Mouse (Mus musculus) kidney, adult 9 months (tissue): Measurements from ENCODE around the gene Olfr211.
A peak's percentile ranks its signal among the peaks of the same experiment; 100 is the strongest.
"Not testable (repeated sequence)": the region's sequence is repeated elsewhere in the genome, so short reads cannot be mapped to it uniquely, and the experiment has no call there.

Source experiments
- DNase-seq: peaks from one replicate; pipeline ENCODE4 v3.0.0; 2022

Olfr211 gene

DNA sequence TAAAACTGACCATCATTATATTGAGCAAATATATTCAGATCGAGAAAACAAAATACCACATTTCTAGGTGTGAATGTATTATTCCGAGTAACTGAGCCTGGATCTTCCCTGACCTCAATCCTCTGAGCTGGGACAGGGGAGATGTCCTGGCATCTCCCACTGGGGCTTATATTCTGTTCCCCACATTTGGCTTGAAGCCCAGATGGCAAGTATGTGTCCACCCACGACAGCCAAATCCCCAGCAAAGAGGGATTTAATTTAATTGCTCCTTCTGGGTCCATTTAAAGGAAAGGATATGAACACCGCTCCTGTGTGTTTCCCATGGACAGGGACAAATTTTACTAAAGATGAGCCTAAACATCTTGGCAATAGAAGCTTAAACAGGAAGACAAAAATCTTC is at the start of gene Olfr211:
TSS of gene Olfr211 (plus strand) at position 301 of the 400 bp plus-strand sequence.
- no peak for DNase-seq

DNA sequence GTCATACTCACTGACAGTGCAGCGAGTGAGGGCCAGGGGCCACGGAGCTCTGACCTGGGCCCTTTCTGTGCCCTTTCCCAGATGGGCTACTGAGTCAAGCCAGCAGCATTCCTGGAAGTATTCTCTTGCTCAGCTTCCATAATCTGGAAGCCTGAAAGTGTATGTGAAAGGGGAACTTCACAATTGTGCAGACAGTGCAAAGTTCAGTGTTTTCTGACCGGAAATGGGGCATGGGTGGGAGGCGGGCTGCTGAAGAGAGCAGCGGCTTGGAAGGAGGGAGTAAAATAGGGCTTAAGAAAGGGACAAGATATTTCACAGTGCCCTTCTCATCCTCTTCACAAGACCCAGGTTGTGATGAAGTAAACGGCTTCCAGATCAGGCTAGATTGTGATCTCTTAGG is 49.4 kb upstream of the Olfr211 start:
- DNase-seq = no peak

DNA sequence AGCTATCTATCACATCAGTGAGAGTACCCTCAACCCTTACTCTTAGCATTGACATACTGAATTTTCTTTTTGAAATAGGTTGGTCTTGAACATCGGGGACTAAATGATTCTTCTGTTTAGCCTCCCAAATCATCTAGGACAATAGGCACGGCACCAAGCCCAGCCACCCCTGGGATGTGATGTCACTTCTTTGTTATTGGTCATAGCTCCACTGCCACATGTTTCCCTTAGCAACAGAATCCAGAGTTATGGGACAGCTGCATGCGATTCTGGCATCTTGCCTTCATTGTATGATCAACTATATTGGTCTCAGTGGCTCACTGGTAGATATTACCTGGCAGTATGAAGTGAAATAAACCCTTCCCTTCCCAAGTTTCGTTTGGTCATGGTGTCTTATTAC is 48.4 kb upstream of the Olfr211 start:
- no peak for DNase-seq

DNA sequence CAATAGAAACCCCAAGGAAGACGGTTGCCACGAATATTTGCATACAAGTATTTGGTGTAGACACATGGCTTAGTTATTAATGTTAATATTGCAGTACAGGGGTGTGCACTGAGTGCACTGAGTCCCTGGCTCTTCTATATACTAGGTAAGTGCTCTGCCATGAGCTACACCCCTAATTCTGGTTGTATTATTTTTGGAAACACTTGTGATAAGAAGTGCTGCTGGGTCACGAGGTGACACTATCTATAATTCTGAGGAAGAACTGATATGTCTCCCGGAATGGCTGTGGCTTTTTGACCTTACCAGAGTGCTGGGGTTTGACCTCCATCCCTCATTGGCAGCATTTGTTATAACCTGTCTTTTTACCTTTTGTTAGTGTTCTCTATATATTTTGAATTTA is 48.0 kb upstream of the Olfr211 start:
- no peak for DNase-seq

DNA sequence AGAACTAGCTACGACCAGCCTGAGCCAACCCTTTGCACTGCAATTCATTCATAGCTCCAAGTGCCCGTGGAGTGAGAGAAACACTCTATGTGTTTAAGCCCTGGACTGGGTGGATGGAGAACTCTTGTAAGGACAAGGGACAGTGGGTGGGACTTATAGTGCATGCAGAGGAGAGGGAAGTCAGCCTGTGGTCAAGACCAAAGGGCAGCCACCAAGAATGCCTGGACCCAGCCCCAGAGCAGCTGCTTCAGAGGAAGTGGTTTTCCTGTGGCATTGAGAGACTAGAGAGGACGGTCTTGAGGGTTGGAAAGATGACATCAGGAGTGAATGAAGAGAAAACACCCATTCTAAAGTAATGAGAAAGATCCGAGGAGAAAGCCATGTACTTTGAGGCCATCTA is 33.1 kb upstream of the Olfr211 start:
- peak; percentile 46 for DNase-seq

DNA sequence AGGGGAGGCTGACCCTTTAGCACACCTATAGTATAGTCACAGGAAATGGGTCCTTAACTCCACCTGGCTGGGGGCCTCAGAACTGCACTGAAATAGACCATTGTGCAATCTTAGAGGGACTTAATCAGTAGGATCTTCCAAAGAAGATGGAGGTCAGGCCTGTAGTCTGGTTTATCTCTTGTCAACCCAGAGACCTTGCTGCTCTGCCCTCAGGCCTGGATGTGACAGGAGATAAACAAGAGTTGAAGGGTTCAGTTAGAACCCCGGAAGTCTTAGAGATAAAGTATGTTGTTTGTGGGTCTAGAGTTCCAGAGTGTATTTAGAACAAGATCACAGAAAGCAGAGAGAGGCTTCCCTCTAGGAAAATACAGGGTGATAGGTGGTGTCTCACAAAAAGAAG is 32.4 kb upstream of the Olfr211 start:
- peak; percentile 13 for DNase-seq

DNA sequence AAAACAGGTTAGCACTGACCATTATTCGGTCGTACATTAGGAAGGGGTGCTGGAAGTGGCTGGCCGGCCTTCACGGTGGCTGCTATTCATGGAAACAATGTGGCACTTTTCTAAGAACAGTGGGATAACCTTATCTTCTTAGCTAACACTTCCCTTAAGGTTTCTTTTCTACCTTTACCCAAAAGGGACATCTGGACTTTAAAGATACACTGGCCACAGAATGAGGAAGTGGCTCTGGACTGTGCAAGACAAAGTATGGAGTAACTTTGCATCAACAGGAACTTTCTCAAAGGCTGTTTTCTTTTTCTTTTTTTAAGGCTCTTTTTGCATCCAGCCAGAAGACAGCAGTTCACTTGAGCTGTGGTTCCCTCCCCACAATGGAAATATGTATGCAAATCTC is 30.2 kb upstream of the Olfr211 start:
- no peak for DNase-seq

DNA sequence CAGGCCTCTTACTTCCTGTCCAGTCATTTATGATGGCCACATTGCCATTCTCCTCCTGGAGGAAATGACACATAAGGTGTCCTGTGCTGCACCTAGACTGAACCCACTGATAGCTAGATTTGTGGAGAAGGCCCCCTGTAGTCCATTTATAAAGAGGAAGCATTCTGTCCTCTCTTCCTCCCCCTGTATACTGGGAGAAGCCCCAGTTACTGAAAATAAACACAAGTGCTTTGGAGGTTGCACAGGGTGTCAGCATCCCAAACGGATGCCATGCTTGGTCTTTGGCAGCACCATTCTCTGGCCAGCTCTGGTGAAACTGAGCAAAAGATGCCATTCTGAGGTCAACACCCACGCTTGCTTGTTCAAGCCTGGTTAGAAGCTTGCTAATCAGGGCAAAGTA is 29.7 kb upstream of the Olfr211 start:
- DNase-seq = no peak

DNA sequence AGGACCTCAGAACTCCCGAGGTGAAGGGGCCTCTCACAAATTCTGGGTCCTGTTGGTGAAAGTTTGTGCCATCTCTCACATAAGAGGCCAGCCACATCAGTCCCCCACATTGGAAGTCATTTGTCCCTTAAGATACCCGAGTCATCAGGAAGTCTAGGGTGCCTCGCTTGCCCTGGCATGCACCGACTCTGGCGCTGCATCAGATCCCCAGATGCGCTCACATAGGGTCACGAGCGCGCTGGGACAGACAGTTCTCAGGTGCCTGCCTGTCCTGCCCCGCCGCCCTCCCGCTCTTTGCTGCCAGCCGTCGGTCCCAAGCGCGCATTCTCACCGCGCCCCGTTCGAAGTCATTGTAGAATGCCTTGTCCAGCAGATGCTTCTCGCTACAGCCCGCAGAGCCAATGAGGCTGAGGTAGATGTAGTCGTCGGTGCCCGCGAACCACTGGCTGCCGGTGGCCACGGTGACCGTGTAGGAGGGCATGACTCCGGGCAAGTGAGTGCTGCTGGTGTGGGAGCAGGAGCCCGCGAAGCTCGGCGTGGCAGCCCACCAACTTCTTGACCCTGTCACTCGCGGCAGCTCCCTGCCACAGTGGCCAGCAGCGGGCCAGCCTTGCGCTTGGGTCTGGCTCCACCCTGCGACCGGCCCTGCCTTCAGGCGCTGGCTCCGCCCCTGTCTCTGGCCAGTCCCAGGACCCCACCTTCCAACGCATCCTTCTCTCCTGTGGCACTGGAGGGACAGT is 28.2 kb upstream of the Olfr211 start, which contains the start of gene Alox5:
TSS of gene Alox5 (minus strand) at position 635 of the 740 bp plus-strand sequence.
- DNase-seq = peak; percentile 3

DNA sequence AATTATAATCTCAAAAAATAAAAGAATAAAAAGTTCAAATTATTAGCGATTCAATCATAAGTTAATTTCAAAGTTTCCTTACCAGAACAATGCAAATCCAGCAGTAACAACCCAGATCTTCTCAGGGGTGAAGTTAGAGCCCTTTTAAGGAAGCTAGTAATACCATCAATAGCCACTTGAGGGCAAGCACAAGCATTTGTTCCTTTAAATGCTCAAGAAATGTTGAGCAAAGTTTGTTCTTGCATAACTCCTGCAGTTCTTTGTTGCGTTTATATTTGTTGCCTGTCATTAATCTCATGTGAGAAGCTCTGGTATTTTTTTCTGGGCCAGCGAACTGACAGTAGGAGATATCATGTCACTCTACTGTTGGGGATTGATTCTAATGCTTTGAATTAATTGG is 20.8 kb upstream of the Olfr211 start:
- peak; percentile 46 for DNase-seq

DNA sequence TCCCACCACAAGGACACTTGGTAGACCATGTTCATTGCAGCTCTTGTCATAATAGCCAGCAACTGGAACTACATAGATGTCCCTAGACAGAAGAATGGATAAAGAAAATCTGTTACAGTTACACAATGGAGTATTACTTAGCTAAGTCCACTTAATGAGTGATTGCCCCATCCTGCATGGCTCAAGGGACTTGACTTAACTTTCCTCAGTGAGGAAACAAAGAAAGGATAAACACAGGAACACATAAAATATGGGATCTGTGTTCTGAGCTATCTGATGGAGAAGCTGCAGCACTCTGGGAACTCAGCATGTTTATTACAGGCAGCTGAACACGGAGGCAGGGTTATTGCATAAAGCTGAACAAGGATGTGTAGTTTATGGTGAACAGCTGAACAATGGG is 3.8 kb upstream of the Olfr211 start:
- no peak for DNase-seq

DNA sequence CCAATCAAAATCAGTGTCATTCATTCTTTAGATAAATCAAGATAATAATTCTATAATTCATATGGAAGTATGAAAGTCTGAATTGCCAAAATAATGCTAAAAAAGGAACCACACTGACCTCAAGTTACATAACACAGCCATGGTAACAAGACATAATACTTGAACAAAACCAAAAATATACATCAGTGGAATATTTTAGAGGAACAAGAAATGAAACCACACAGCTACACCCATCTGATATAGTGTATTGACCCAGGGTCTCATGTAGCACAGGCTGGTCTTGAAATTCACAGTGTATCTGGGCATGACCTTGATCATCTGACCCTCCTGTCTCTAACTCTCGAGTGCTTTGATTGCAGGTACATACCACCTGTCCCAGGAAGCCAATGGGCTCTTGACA is 2.1 kb upstream of the Olfr211 start:
- DNase-seq = no peak

DNA sequence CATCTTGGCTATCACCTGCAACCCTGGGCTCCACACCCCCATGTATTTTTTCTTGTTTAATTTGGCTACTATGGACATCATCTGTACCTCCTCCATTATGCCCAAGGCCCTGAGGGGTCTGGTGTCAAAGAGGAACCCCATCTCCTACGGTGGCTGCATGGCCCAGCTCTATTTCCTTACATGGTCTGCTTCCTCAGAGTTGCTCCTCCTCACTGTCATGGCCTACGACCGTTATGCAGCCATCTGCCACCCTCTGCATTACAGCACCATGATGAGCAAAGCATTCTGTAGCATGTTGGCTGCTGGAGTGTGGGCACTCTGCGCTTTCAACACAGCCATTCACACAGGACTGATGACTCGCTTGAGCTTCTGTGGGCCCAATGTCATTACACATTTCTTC is 4.9 kb downstream of the Olfr211 start:
- DNase-seq = no peak

DNA sequence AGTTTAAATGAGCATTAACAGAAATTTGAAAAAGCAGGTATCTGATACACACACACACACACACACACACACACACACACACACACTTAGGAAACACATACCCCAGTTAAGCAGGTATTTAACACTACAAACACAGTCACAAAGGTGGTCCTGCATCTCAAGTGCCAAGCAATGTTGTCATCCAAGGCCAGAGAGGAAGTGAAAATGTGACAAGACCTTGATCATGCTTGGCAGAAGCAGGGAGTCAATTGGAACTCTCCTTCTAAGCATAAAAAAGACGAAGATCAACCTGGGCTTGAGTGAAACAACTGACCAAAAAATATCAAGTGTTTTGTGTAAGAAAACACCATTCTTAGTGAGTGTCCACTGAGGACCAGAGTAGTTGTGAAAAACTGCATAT is 7.1 kb downstream of the Olfr211 start:
- DNase-seq = no peak

DNA sequence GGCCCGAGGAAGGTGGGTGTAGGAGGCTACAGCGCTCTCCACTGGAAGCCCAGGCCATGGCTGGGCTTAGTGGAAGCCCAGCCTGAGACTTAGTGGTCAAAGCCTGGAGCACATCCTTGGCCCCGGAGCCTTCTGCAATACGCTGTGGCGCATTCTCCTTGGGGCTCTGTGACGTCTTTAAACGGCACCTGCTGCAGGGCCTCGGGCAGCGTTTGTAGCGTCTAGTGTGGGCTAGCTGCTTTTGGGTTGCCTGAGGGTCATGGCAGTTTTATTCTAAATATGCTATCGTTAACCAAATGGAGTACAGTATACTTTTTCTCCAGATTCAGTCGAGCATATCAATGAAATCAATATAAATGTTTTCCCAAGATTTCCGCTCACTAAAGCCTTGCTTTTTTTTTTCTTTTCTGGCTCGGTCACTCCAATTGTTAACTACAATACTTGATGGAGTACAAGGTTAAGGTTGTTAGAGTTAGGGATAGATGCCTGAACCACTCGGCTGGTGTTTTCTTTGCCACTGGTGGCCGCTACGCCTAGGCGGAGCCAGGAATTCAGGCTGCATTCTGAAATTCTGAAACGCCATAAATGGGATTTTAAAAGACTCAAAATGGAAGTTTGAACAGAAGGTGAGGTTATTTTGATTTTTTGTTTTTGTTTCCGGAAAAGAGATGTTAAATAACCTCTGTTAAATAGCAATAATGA is 17.6 kb downstream of the Olfr211 start, which contains the start of gene Olfr212:
TSS of gene Olfr212 (plus strand) at position 215 of the 702 bp plus-strand sequence.
- DNase-seq = not testable (repeated sequence)

DNA sequence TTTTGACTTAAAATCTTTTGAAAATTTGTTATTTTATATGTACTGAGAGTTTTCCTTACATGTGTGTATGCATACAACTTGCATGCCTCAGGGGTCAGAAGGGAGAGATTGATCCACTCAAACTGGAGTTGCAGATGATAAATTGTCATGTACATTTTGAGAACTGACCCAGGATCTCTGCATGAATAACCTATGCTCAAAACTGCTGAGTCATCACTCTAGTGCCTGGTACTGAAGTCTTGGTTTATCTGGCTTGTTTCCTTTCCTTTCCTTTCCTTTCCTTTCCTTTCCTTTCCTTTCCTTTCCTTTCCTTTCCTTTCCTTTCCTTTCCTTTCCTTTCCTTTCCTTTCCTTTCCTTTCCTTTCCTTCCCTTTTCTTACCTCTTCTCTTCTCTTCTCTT is 25.9 kb downstream of the Olfr211 start:
- DNase-seq = no peak

DNA sequence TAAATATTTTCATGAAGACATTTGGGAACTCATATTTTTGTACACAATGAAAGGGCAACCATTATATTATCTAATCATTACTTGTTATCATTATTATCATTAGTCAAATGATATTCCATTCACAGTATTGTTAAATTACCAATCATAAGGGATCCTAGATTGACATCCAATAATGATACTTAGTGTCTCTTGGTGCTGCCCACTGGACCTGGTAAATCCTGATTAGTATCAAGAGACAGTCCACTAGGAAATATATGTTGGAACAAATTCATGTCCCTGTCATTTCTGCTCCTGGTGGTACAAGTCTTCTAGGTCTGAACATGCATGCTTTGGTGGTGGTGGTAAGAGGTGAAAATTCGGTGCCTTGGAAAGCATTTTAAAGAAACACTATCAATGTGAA is 49.3 kb downstream of the Olfr211 start, which contains the start of gene Olfr213:
TSS of gene Olfr213 (plus strand) at position 301 of the 400 bp plus-strand sequence.
- no peak for DNase-seq

DNA sequence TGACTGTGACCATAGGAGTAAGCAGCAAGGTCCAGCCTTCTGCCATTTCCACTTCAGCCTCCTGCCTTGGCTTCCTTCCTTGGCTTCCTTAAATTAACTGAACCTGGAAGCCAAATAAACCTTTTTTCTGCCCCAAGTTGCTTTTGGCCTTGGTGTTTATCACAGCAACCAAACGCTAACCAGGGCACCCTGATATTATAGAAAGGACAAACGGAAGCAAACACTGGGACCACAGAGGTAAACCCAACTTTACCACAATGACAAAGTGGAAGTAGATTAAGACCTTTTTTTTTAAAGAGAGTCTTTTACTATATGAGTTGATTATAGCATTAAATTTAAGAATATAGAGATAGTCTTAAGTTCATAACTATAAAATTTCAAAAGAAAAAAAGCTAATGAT is 53.6 kb downstream of the Olfr211 start:
- DNase-seq = no peak
